In genomic region chr5:32197698-32198097, GRCm38 (mm10) we compare ENCODE assay signal across 8 mouse cellular contexts. TPM values are rescaled to one million over a fixed set of nuclear protein-coding genes. Genes with fewer than 3 reads are reported as not detected.
DNase-seq lines count a peak whose midpoint lies in the region; ATAC-seq lines count a peak whose summit lies in the region.

No protein-coding gene starts in this region.

- no peak overlapping the region for H3K4me2 ChIP-seq in embryonic facial prominence, embryonic 13.5 days
- H3K4me2 ChIP-seq in liver, embryonic 11.5 days: no peak overlapping the region
- no peak overlapping the region for H3K4me2 ChIP-seq in neural tube, embryonic 13.5 days

- 13% methylated on average over 4 of the region's 4 CpGs for WGBS in embryonic facial prominence, embryonic 13.5 days
- 7% methylated on average over 4 of the region's 4 CpGs for WGBS in liver, embryonic 11.5 days
- 21% methylated on average over 4 of the region's 4 CpGs for WGBS in neural tube, embryonic 13.5 days

- ATAC-seq in embryonic facial prominence, embryonic 13.5 days (ENCODE audit: insufficient number of reproducible peaks, insufficient read depth, low FRiP score, low TSS enrichment, low read depth): peak; percentile 73; the same call in 1 of the 2 replicates
- peak; percentile 54 for ATAC-seq in liver, embryonic 11.5 days (replicated peaks; ENCODE audit: low FRiP score)
- ATAC-seq in neural tube, embryonic 13.5 days (ENCODE audit: low read depth): peak; percentile 59; the same call in 1 of the 2 replicates

- H3K27me3 ChIP-seq in embryonic facial prominence, embryonic 13.5 days: no peaks in the 10 kb centered on the region
- no peaks in the 10 kb centered on the region for H3K27me3 ChIP-seq in liver, embryonic 11.5 days (replicated peaks; ENCODE audit: control insufficient read depth, insufficient read depth, low read length)
- no peaks in the 10 kb centered on the region for H3K27me3 ChIP-seq in neural tube, embryonic 13.5 days

- no peaks in the 10 kb centered on the region for H3K9me3 ChIP-seq in embryonic facial prominence, embryonic 13.5 days
- H3K9me3 ChIP-seq in liver, embryonic 11.5 days (ENCODE audit: control insufficient read depth, low read length): no peaks in the 10 kb centered on the region
- H3K9me3 ChIP-seq in neural tube, embryonic 13.5 days: no peaks in the 10 kb centered on the region

- no peaks in the 10 kb centered on the region; the same call in 1 of the 2 replicates for H3K4me1 ChIP-seq in embryonic facial prominence, embryonic 13.5 days
- H3K4me1 ChIP-seq in liver, embryonic 11.5 days (replicated peaks; ENCODE audit: control insufficient read depth, insufficient read depth, low read length): no peaks in the 10 kb centered on the region
- no peaks in the 10 kb centered on the region for H3K4me1 ChIP-seq in neural tube, embryonic 13.5 days (replicated peaks)

- DNase-seq in CD4-positive, CD25-positive, alpha-beta regulatory T cell, adult 2 months (ENCODE audit: low read depth, low spot score): peak; percentile 90
- DNase-seq in adrenal gland, postnatal 36 days: peak; percentile 95 to 96
- DNase-seq in heart, adult 9 months (ENCODE audit: low spot score in 2 of 2): peak; percentile 87 to 92
- peak; percentile 97 for DNase-seq in kidney, postnatal 10 days
- peak; percentile 86 for DNase-seq in liver, embryonic 11.5 days (ENCODE audit: low spot score)
- peak; percentile 96 for DNase-seq in testis, postnatal 10 days (ENCODE audit: low spot score)

- no peak overlapping the region for H3K27ac ChIP-seq in embryonic facial prominence, embryonic 13.5 days
- no peak overlapping the region for H3K27ac ChIP-seq in liver, embryonic 11.5 days (ENCODE audit: low read depth, low read length)
- H3K27ac ChIP-seq in neural tube, embryonic 13.5 days (replicated peaks): no peak overlapping the region

- no peak overlapping the region for H3K4me3 ChIP-seq in embryonic facial prominence, embryonic 13.5 days
- H3K4me3 ChIP-seq in liver, embryonic 11.5 days (ENCODE audit: low read depth, low read length): no peak overlapping the region
- H3K4me3 ChIP-seq in neural tube, embryonic 13.5 days: no peak overlapping the region

- no peak overlapping the region for H3K9ac ChIP-seq in embryonic facial prominence, embryonic 13.5 days
- H3K9ac ChIP-seq in liver, embryonic 11.5 days (ENCODE audit: low read depth, low read length): no peak overlapping the region
- no peak overlapping the region for H3K9ac ChIP-seq in neural tube, embryonic 13.5 days

- H3K36me3 ChIP-seq in embryonic facial prominence, embryonic 13.5 days: no peaks in the 10 kb centered on the region
- H3K36me3 ChIP-seq in liver, embryonic 11.5 days (ENCODE audit: control insufficient read depth, insufficient read depth, low read length): no peaks in the 10 kb centered on the region
- no peaks in the 10 kb centered on the region for H3K36me3 ChIP-seq in neural tube, embryonic 13.5 days

RNA-seq across cellular contexts. Expression of gene Plb1, which starts 34.8 kb away (rescaled TPM):
- not detected for total RNA-seq in adrenal gland, postnatal 36 days (2021)
- 1.2 and 1.4 TPM in 2 replicates for polyA plus RNA-seq in embryonic facial prominence, embryonic 13.5 days (2015; fragmentation: Nextera tagmentation; extraction: Ambion mirVana)
- polyA plus RNA-seq in liver, embryonic 11.5 days (2014; fragmentation: Nextera tagmentation; extraction: Ambion mirVana): not detected in 2 replicates
- polyA plus RNA-seq in neural tube, embryonic 13.5 days (2015; fragmentation: Nextera tagmentation; extraction: Ambion mirVana): not detected in 2 replicates
